Mouse (Mus musculus) macrophage (primary cell): ENCODE results near the gene Ano5. TPM values are rescaled to one million over a fixed set of nuclear protein-coding genes. Genes with fewer than 3 reads are reported as not detected.

Experiments used
- H3K27ac ChIP-seq: fragments of 350-480 bp; formaldehyde crosslinking; 2 replicates; pipeline ENCODE4 v1.9.0; 2021
- H3K36me3 ChIP-seq: fragments of 350-480 bp; formaldehyde crosslinking; 2 replicates; pipeline ENCODE4 v1.9.0; 2021; ENCODE audit errors: inconsistent target
- H3K4me3 ChIP-seq: fragments of 350-480 bp; formaldehyde crosslinking; 2 replicates; pipeline ENCODE4 v1.9.0; 2021; ENCODE audit errors: inconsistent target
- H3K79me2 ChIP-seq: fragments of 350-480 bp; formaldehyde crosslinking; 2 replicates; pipeline ENCODE4 v1.9.0; 2021; ENCODE audit errors: inconsistent target
- whole genome bisulfite sequencing: methylation state at CpG from one replicate; pipeline ENCODE4 v1.1.7; 2026; ENCODE audit warnings: inconsistent platforms; ENCODE audit not compliant: missing documents; 5-methylcytosine and 5-hydroxymethylcytosine counted together
- polyA plus RNA-seq: library from polyadenylated mRNA; stranded (reverse); fragments of 250-400 nt; gene quantifications from 3 replicates; pipeline ENCODE4 v1.2.4, GENCODE M21; 2018; ENCODE audit warnings: inconsistent platforms
- total RNA-seq, 78 experiments: library from RNA; depleted of rRNA; stranded (reverse); fragments of 250-400 nt; gene quantifications; 1 replicate in 9 of 78; 2 replicates in 24 of 78; 3 replicates in 43 of 78; 4 replicates in 2 of 78; pipeline ENCODE4 v1.2.4; 2018; ENCODE audit warnings: inconsistent platforms in 56 of 78

The Ano5 gene
- not detected for total RNA-seq (2018; cell fraction: chromatin; rRNA removed)
- not detected for total RNA-seq (2018; cell fraction: cytosol; rRNA removed)
- total RNA-seq (2018; cell fraction: nucleus; rRNA removed): not detected
- not detected in 3 replicates for polyA plus RNA-seq

- Histone ChIP-seq H3K27ac (no peak within 1 kb of the TSS), H3K4me3 (no peak within 1 kb of the TSS), H3K36me3 (no peaks in the 10 kb centered on the region), H3K79me2 (no peaks in the 10 kb centered on the region)
- WGBS: 9% methylated on average over 45 of the region's 45 CpGs
Measured at GRCm38 (mm10) chr7:51510671-51511651, at the start of gene Ano5. Ano5 (plus strand) TSS chr7:51511029.

DNA sequence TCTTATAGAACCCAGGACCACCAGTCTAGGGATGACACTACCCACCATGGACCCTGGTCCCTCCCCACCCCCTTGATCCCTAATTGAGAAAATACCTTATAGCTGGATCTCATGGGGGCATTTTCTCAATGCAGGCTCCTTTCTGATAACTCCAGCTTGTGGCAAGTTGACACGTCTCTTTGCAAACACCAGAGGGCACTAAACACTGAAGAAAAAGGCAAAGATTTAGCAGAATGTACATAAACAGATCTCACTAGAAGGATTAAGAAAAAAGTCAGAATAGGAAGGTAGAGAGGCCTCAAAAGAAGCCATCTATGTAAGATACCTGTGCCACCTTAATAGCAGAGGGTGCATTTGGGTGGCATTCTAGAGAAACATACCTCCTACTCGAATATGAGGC is 11.4 kb upstream of the Ano5 start:
- 24% methylated on average over 2 of the region's 2 CpGs for WGBS
- H3K27ac ChIP-seq: no peak overlapping the region
- H3K4me3 ChIP-seq: no peak overlapping the region
- H3K79me2 ChIP-seq: no peaks in the 10 kb centered on the region
- no peaks in the 10 kb centered on the region for H3K36me3 ChIP-seq

DNA sequence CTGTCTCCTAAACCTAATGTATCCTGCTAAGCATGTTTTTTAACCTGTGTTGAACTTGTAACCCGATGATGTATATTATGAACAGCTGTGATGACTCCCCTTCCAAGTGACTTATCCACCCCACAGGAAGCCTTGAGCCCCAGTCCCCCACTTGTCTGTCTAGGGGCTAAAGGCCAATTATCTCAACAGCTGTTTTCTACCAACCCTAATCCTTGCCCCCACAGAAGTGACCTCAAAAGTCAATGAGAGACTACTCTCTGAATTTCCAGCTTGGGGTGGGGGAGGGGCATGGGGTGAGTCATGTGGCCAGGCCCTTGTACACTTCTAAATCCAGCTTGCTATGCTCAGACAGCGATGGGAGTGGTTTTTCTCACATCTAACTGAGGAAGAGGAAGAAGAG is 6.9 kb upstream of the Ano5 start:
- 100% methylated on average over 1 of the region's 2 CpGs for whole genome bisulfite sequencing
- no peak overlapping the region for H3K4me3 ChIP-seq

DNA sequence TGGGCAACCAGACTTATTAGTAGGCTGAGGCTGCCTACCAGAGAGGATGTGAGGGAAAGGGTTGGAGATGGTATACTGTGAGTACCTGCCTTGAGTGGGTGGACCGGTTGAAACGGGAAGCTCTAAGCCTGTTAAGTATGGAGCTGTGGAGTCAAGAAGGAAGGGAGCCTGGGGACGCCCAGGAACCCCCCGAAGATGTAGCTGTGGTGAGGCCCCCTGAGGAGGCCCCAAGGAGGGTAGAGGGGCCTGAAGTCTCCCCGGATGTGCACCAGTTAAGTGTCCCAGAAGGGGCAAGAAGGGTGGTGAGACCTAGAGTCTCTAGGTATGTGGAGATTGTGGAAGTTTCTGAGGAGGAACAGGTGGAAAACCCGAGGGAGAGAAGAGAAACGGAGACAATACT is 682 bp upstream of the Ano5 start:
- no peaks in the 10 kb centered on the region for H3K36me3 ChIP-seq
- H3K4me3 ChIP-seq: no peak overlapping the region
- 68% methylated on average over 7 of the region's 7 CpGs for WGBS
- H3K79me2 ChIP-seq: no peaks in the 10 kb centered on the region
- no peak overlapping the region for H3K27ac ChIP-seq

More for the DNA sequence above, 6.9 kb upstream of the Ano5 start:
- no peaks in the 10 kb centered on the region for H3K36me3 ChIP-seq
- no peak overlapping the region for H3K27ac ChIP-seq
- H3K79me2 ChIP-seq: no peaks in the 10 kb centered on the region

DNA sequence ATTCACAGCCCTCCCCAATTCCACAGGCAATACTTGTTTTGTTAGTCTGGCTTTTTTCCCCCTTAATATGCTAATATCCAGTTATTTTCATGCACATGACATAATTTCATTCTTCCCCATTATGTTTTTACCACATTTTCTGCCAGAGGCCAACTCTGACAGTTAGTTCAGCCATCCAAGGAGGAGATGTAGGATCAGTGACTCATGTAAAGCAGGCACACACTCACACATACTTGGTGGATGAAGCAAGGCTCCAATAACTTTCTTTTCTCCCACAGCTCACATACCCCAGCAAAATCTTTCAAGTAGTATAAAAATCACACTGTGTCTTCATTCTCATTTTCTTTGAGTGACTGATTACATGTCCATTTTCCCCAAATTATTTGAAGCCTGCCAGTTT is 28.5 kb downstream of the Ano5 start:
- Histone ChIP-seq H3K27ac (no peak overlapping the region), H3K79me2 (no peaks in the 10 kb centered on the region), H3K36me3 (no peaks in the 10 kb centered on the region), H3K4me3 (no peak overlapping the region)

GRCm38 (mm10) chr7:51540736-51541135 is 29.9 kb downstream of the Ano5 start:
- Histone ChIP-seq H3K36me3 (no peaks in the 10 kb centered on the region), H3K79me2 (no peaks in the 10 kb centered on the region), H3K4me3 (no peak overlapping the region), H3K27ac (no peak overlapping the region)
- 77% methylated on average over 6 of the region's 6 CpGs for WGBS

DNA sequence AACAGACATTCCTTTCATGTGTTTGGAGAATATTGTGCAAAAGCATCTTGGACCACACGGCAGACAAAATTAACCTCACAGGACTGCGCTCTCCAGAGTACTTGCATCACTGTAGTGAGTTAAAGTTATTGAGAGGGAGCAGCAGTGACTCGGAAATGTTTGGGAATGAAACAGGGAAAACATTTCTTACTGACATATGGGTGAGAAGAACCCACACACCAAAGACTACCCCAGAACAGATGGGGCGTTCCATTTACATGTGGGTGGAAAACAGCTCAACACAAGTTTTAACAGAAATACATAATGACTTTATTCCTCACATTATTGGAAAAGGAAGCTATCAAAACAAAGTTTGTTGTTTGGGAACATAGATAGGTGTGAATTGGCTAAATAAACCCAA is 89.2 kb downstream of the Ano5 start:
- no peak overlapping the region for H3K4me3 ChIP-seq
- 80% methylated on average over 3 of the region's 4 CpGs for WGBS
- no peaks in the 10 kb centered on the region for H3K79me2 ChIP-seq
- no peaks in the 10 kb centered on the region for H3K36me3 ChIP-seq
- no peak overlapping the region for H3K27ac ChIP-seq

DNA sequence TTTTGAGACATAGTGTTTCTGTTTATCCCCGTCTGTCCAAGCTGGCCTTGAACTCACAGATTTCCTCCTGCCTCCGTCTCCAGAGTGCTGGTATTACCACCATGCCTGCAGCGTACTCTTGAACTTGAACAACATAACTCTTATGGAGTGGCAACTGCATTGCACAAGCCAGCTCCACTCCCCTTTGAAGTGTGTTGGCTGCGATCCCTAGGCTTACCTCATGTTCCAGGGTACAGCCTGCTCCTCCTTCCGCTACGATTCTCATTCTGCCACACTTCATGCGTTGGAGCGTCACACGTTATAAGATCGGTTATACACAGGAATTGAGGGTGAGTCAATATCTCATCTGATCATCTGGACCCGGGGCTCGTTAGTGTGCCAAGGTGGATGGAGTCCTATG is 92.9 kb downstream of the Ano5 start:
- Histone ChIP-seq H3K27ac (no peak overlapping the region), H3K79me2 (no peaks in the 10 kb centered on the region), H3K36me3 (no peaks in the 10 kb centered on the region), H3K4me3 (no peak overlapping the region)
- 93% methylated on average over 12 of the region's 12 CpGs for WGBS

- no peak overlapping the region for H3K27ac ChIP-seq
- H3K4me3 ChIP-seq: no peak overlapping the region
- H3K79me2 ChIP-seq: no peaks in the 10 kb centered on the region
- 34% methylated on average over 5 of the region's 5 CpGs for WGBS
- H3K36me3 ChIP-seq: no peaks in the 10 kb centered on the region
Measured at GRCm38 (mm10) chr7:51614404-51614803, 103.6 kb downstream of the Ano5 start.

- H3K27ac ChIP-seq: no peak overlapping the region
- no peak overlapping the region for H3K4me3 ChIP-seq
- H3K36me3 ChIP-seq: no peaks in the 10 kb centered on the region
- H3K79me2 ChIP-seq: no peaks in the 10 kb centered on the region
Measured at GRCm38 (mm10) chr7:51617941-51618340, 107.1 kb downstream of the Ano5 start.

- H3K27ac ChIP-seq: no peak overlapping the region
- H3K36me3 ChIP-seq: no peaks in the 10 kb centered on the region
- WGBS: 31% methylated on average over 2 of the region's 2 CpGs
- H3K4me3 ChIP-seq: no peak overlapping the region
- no peaks in the 10 kb centered on the region for H3K79me2 ChIP-seq
Measured at GRCm38 (mm10) chr7:51618412-51618811, 107.6 kb downstream of the Ano5 start.

DNA sequence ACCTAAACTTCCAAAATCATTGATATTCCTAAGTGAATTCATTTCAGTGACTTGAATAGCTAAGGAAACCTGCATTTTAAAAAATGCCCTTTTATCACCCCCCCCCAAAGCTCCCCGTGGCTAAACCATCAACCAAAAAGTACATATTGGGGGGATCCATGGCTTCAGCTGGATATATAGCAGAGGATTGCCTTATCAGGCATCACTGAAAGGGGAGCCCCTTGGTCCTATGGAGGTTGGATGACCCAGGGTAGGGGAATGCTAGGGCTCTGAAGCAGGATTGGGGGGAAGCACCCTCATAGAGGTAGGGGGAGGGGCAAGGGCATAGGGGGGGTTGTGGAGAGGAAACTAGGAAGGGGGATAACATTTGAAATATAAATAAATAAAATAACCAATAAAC is 109.1 kb downstream of the Ano5 start:
- Histone ChIP-seq H3K27ac (no peak overlapping the region), H3K4me3 (no peak overlapping the region), H3K79me2 (no peaks in the 10 kb centered on the region), H3K36me3 (no peaks in the 10 kb centered on the region)
- 43% methylated on average over 1 of the region's 1 CpGs for WGBS

GRCm38 (mm10) chr7:51621694-51622145 is 110.9 kb downstream of the Ano5 start, which contains the start of gene Slc17a6:
Slc17a6 (plus strand) TSS chr7:51622006.
- no peak within 1 kb of the TSS for H3K27ac ChIP-seq
- no peaks in the 10 kb centered on the region for H3K79me2 ChIP-seq
- no peaks in the 10 kb centered on the region for H3K36me3 ChIP-seq
- WGBS: 6% methylated on average over 22 of the region's 23 CpGs
- no peak within 1 kb of the TSS for H3K4me3 ChIP-seq

DNA sequence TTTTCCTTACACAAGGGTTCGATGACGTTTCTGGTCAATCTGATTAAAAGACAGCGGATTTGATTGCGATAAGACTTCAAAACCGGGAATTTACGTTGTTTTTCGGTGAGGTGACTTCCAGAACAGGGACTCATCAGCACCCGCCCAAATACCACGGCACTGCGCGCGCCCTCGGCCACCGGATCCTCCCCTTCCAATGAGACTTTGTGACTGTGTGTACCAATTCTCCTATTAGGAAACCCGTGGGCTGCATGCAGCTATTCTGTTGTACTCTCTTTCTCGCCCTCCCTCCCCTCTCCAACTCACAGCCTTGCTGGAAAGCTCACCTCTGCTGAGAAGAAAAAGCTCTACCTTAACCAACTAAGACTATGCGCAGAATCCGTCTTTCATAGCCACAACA is 111.4 kb downstream of the Ano5 start:
- WGBS: 7% methylated on average over 18 of the region's 18 CpGs
- Histone ChIP-seq H3K27ac (no peak overlapping the region), H3K79me2 (no peaks in the 10 kb centered on the region), H3K36me3 (no peaks in the 10 kb centered on the region), H3K4me3 (no peak overlapping the region)

DNA sequence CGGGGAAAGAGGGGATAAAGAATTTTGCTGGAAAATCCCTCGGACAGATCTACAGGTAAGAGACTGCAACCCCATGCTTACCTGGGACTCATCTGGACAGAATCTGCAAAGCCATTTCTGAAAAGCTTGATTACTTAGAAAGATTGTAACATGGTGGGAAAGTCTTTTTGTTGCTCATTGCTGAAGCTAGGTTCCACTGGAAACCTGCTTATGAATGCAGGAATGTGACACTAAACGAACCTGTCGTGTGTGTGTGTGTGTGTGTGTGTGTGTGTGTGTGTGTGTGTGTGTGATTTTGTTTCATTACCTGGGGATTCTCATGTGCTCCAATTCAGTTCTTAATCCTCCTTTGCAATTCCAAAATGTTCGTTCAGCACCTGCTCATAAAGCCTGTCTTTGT is 111.8 kb downstream of the Ano5 start:
- no peaks in the 10 kb centered on the region for H3K36me3 ChIP-seq
- 19% methylated on average over 5 of the region's 5 CpGs for WGBS
- H3K79me2 ChIP-seq: no peaks in the 10 kb centered on the region
- no peak overlapping the region for H3K4me3 ChIP-seq
- no peak overlapping the region for H3K27ac ChIP-seq
